Mouse (Mus musculus): ENCODE measurements around the gene Fibp.

GRCm38 (mm10) chr19:5428083-5428482, 32.3 kb upstream of the Fibp start:
- TF ChIP-seq MAX (IDR thresholded peaks at IDR 0.05; ENCODE audit: low read depth), result no peak
- TF ChIP-seq POLR2A (IDR thresholded peaks at IDR 0.05; ENCODE audit: insufficient read length, low read depth), result no peak
- TF ChIP-seq TCF12 (IDR thresholded peaks at IDR 0.05; ENCODE audit: insufficient read depth, poor library complexity, severe bottlenecking), result no peak
- TF ChIP-seq POLR2AphosphoS2 (IDR thresholded peaks at IDR 0.05; ENCODE audit: insufficient read length, low read depth), result no peak
- no peak for TF ChIP-seq USF1 (IDR thresholded peaks at IDR 0.05; ENCODE audit: low read depth)
- no peak for TF ChIP-seq CEBPB (IDR thresholded peaks at IDR 0.05; ENCODE audit: insufficient read depth, poor library complexity, severe bottlenecking)

All from myocyte (in vitro differentiated cells).